Mouse (Mus musculus): Measurements from ENCODE around the gene Cdh4.

The Cdh4 gene

GRCm38 (mm10) chr2:179723401-179723800, 281.2 kb downstream of the Cdh4 start:
- DNase-seq (ENCODE audit: low spot score in 2 of 2): no peak

- no peak for DNase-seq (ENCODE audit: low spot score in 2 of 2)
Measured at GRCm38 (mm10) chr2:179729002-179729401, 286.8 kb downstream of the Cdh4 start.

GRCm38 (mm10) chr2:179729802-179730201, 287.6 kb downstream of the Cdh4 start:
- no peak for DNase-seq (ENCODE audit: low spot score in 2 of 2)

GRCm38 (mm10) chr2:179733141-179733831, 291.1 kb downstream of the Cdh4 start:
- no peak for DNase-seq (ENCODE audit: low spot score in 2 of 2)

GRCm38 (mm10) chr2:179742419-179742818, 300.2 kb downstream of the Cdh4 start:
- DNase-seq (ENCODE audit: low spot score in 2 of 2): no peak

GRCm38 (mm10) chr2:179742828-179743227, 300.6 kb downstream of the Cdh4 start:
- no peak for DNase-seq (ENCODE audit: low spot score in 2 of 2)

- DNase-seq (ENCODE audit: low spot score in 2 of 2): no peak
Measured at GRCm38 (mm10) chr2:179746491-179746890, 304.3 kb downstream of the Cdh4 start.

GRCm38 (mm10) chr2:179749399-179749798, 307.2 kb downstream of the Cdh4 start:
- DNase-seq (ENCODE audit: low spot score in 2 of 2): no peak

GRCm38 (mm10) chr2:179753811-179754210, 311.6 kb downstream of the Cdh4 start:
- no peak for DNase-seq (ENCODE audit: low spot score in 2 of 2)

- DNase-seq (ENCODE audit: low spot score in 2 of 2): no peak
Measured at GRCm38 (mm10) chr2:179754776-179755175, 312.5 kb downstream of the Cdh4 start.

- DNase-seq (ENCODE audit: low spot score in 2 of 2): no peak
Measured at GRCm38 (mm10) chr2:179761718-179762441, 319.6 kb downstream of the Cdh4 start.

- no peak for DNase-seq (ENCODE audit: low spot score in 2 of 2)
Measured at GRCm38 (mm10) chr2:179762521-179763305, 320.5 kb downstream of the Cdh4 start.

GRCm38 (mm10) chr2:179764460-179764859, 322.2 kb downstream of the Cdh4 start:
- no peak for DNase-seq (ENCODE audit: low spot score in 2 of 2)

- no peak for DNase-seq (ENCODE audit: low spot score in 2 of 2)
Measured at GRCm38 (mm10) chr2:179766664-179767526, 324.7 kb downstream of the Cdh4 start.

GRCm38 (mm10) chr2:179767527-179767849, 325.3 kb downstream of the Cdh4 start:
- DNase-seq (ENCODE audit: low spot score in 2 of 2): no peak

- DNase-seq (ENCODE audit: low spot score in 2 of 2): peak in 1 of 2 experiments; percentile 7
Measured at GRCm38 (mm10) chr2:179769137-179769536, 326.9 kb downstream of the Cdh4 start.

- DNase-seq (ENCODE audit: low spot score in 2 of 2): no peak
Measured at GRCm38 (mm10) chr2:179769943-179770342, 327.7 kb downstream of the Cdh4 start.

GRCm38 (mm10) chr2:179774440-179775110, 332.3 kb downstream of the Cdh4 start:
- DNase-seq (ENCODE audit: low spot score in 2 of 2): no peak

GRCm38 (mm10) chr2:179775999-179776705, 333.9 kb downstream of the Cdh4 start:
- no peak for DNase-seq (ENCODE audit: low spot score in 2 of 2)

- no peak for DNase-seq (ENCODE audit: low spot score in 2 of 2)
Measured at GRCm38 (mm10) chr2:179779266-179779665, 337.0 kb downstream of the Cdh4 start.
